Mouse (Mus musculus): ENCODE data around the gene Birc3. TPM values are rescaled to one million over a fixed set of nuclear protein-coding genes. Genes with fewer than 3 reads are reported as not detected.

The Birc3 gene
- polyA plus RNA-seq, 1 experiment from 2014 or later = 11.4 TPM

GRCm38 (mm10) chr9:7836331-7836730 lies 36.7 kb downstream of the Birc3 start:
- Histone ChIP-seq H3K4me2 (replicated peaks) (peak overlapping the region; percentile 69), H3K9ac (peak overlapping the region; percentile 88), H3K4me1 (peaks cover 27% of the 10 kb centered on the region), H3K27ac (peak overlapping the region; percentile 98), H3K27me3 (no peaks in the 10 kb centered on the region), H3K4me3 (peak overlapping the region; percentile 71), H3K9me3 (no peaks in the 10 kb centered on the region), H3K36me3 (peaks cover 19% of the 10 kb centered on the region)
- WGBS = under 1% methylated on average over 16 of the region's 16 CpGs
- peak; percentile 24; the same call in 1 of the 2 replicates for ATAC-seq (ENCODE audit: low FRiP score, low read depth)

- Histone ChIP-seq H3K27me3 (no peaks in the 10 kb centered on the region), H3K27ac (no peak overlapping the region), H3K4me1 (peaks cover 27% of the 10 kb centered on the region), H3K4me2 (replicated peaks) (peak overlapping the region; percentile 69; the same call in 1 of the 2 replicates), H3K36me3 (peaks cover 19% of the 10 kb centered on the region), H3K9ac (no peak overlapping the region), H3K4me3 (no peak overlapping the region), H3K9me3 (no peaks in the 10 kb centered on the region)
- WGBS = 86% methylated on average over 1 of the region's 1 CpGs
- no peak for ATAC-seq (ENCODE audit: low FRiP score, low read depth)
Observed at GRCm38 (mm10) chr9:7835302-7835701, 37.7 kb downstream of the Birc3 start.

- H3K27me3 ChIP-seq = no peaks in the 10 kb centered on the region
- H3K4me2 ChIP-seq (replicated peaks) = peak overlapping the region; percentile 30
- H3K4me1 ChIP-seq = peaks cover 34% of the 10 kb centered on the region
- H3K9me3 ChIP-seq = no peaks in the 10 kb centered on the region
- H3K36me3 ChIP-seq = peaks cover 29% of the 10 kb centered on the region
- H3K27ac ChIP-seq = no peak overlapping the region
- no peak overlapping the region for H3K4me3 ChIP-seq
- 87% methylated on average over 6 of the region's 6 CpGs for WGBS
- ATAC-seq (ENCODE audit: low FRiP score, low read depth) = no peak
- no peak overlapping the region for H3K9ac ChIP-seq
Observed at GRCm38 (mm10) chr9:7833421-7833820, 39.6 kb downstream of the Birc3 start.

- WGBS = 86% methylated on average over 9 of the region's 9 CpGs
- H3K9ac ChIP-seq = no peak overlapping the region
- ATAC-seq (ENCODE audit: low FRiP score, low read depth) = no peak; the same call in 1 of the 2 replicates
- no peaks in the 10 kb centered on the region for H3K9me3 ChIP-seq
- H3K36me3 ChIP-seq = peaks cover 48% of the 10 kb centered on the region
- H3K27ac ChIP-seq = no peak overlapping the region
- 0 out of 2 replicates have a peak overlapping the region, but pooled peaks have one; percentile 19 for H3K4me2 ChIP-seq (replicated peaks)
- no peaks in the 10 kb centered on the region for H3K27me3 ChIP-seq
- H3K4me3 ChIP-seq = no peak overlapping the region
- H3K4me1 ChIP-seq = peaks cover 28% of the 10 kb centered on the region
Observed at GRCm38 (mm10) chr9:7829531-7830528, 43.2 kb downstream of the Birc3 start.

- Histone ChIP-seq H3K9ac (no peak overlapping the region), H3K36me3 (peaks cover 47% of the 10 kb centered on the region), H3K27ac (no peak overlapping the region), H3K9me3 (no peaks in the 10 kb centered on the region), H3K4me1 (peaks cover 23% of the 10 kb centered on the region), H3K27me3 (no peaks in the 10 kb centered on the region), H3K4me2 (replicated peaks) (no peak overlapping the region), H3K4me3 (no peak overlapping the region)
- ATAC-seq (ENCODE audit: low FRiP score, low read depth) = no peak
- 96% methylated on average over 4 of the region's 4 CpGs for WGBS
Observed at GRCm38 (mm10) chr9:7828706-7829105, 44.3 kb downstream of the Birc3 start.

GRCm38 (mm10) chr9:7824916-7825315 lies 48.1 kb downstream of the Birc3 start:
- Histone ChIP-seq H3K4me1 (peaks cover 3% of the 10 kb centered on the region; the same call in 1 of the 2 replicates), H3K36me3 (peaks cover 64% of the 10 kb centered on the region), H3K9me3 (no peaks in the 10 kb centered on the region), H3K9ac (no peak overlapping the region), H3K27me3 (no peaks in the 10 kb centered on the region), H3K4me3 (no peak overlapping the region), H3K27ac (no peak overlapping the region), H3K4me2 (replicated peaks) (no peak overlapping the region)
- no peak for ATAC-seq (ENCODE audit: low FRiP score, low read depth)
- 95% methylated on average over 5 of the region's 5 CpGs for WGBS

GRCm38 (mm10) chr9:7822758-7823157 lies 50.2 kb downstream of the Birc3 start:
- no peak overlapping the region for H3K27ac ChIP-seq
- no peak overlapping the region for H3K9ac ChIP-seq
- peaks cover 67% of the 10 kb centered on the region for H3K36me3 ChIP-seq
- H3K4me3 ChIP-seq = no peak overlapping the region
- no peaks in the 10 kb centered on the region for H3K27me3 ChIP-seq
- H3K9me3 ChIP-seq = no peaks in the 10 kb centered on the region
- 84% methylated on average over 3 of the region's 3 CpGs for WGBS
- no peak overlapping the region for H3K4me2 ChIP-seq (replicated peaks)
- no peak for ATAC-seq (ENCODE audit: low FRiP score, low read depth)
- no peaks in the 10 kb centered on the region for H3K4me1 ChIP-seq

GRCm38 (mm10) chr9:7805101-7805506 lies 67.9 kb downstream of the Birc3 start:
- H3K9ac ChIP-seq = no peak overlapping the region
- no peaks in the 10 kb centered on the region for H3K4me1 ChIP-seq
- WGBS = 62% methylated on average over 5 of the region's 5 CpGs
- peaks cover 6% of the 10 kb centered on the region; the same call in 1 of the 2 replicates for H3K9me3 ChIP-seq
- no peak overlapping the region for H3K4me3 ChIP-seq
- no peak overlapping the region for H3K27ac ChIP-seq
- H3K4me2 ChIP-seq (replicated peaks) = no peak overlapping the region
- ATAC-seq (ENCODE audit: low FRiP score, low read depth) = 0 out of 2 replicates have a peak, but pooled peaks have one; percentile 11
- H3K27me3 ChIP-seq = no peaks in the 10 kb centered on the region
- no peaks in the 10 kb centered on the region for H3K36me3 ChIP-seq

Other genes with a start within 250 kb of the Birc3 start
- gene Mmp20, start 245.0 kb downstream of the Birc3 start, polyA plus RNA-seq (2015; fragmentation: Nextera tagmentation; extraction: Ambion mirVana) = not detected in 2 replicates
- gene Mmp7, start 181.1 kb downstream of the Birc3 start, polyA plus RNA-seq (2015; fragmentation: Nextera tagmentation; extraction: Ambion mirVana) = not detected in 2 replicates
- 71.7 and 73.1 TPM in 2 replicates for gene Tmem123, start 109.1 kb downstream of the Birc3 start, polyA plus RNA-seq (2015; fragmentation: Nextera tagmentation; extraction: Ambion mirVana)
- gene Birc2, start 36.1 kb downstream of the Birc3 start, polyA plus RNA-seq (2015; fragmentation: Nextera tagmentation; extraction: Ambion mirVana) = 42.7 and 43.5 TPM in 2 replicates
- 47.5 and 48.1 TPM in 2 replicates for gene Yap1, start 131.4 kb upstream of the Birc3 start, polyA plus RNA-seq (2015; fragmentation: Nextera tagmentation; extraction: Ambion mirVana)
- 14.5 and 14.9 TPM in 2 replicates for gene Cfap300, start 169.6 kb upstream of the Birc3 start, polyA plus RNA-seq (2015; fragmentation: Nextera tagmentation; extraction: Ambion mirVana)

All from limb, embryonic 13.5 days (tissue).